Mouse (Mus musculus) erythroblast, embryonic 14.5 days (primary cell): ENCODE data around the gene Slc35e2. TPM values are rescaled to one million over a fixed set of nuclear protein-coding genes. Genes with fewer than 3 reads are reported as not detected.
"Not testable (repeated sequence)": the region's sequence is repeated elsewhere in the genome, so short reads cannot be mapped to it uniquely, and the experiment has no call there.

Experiments used
- H3K27me3 ChIP-seq: 2 replicates; pipeline ENCODE4 v1.6.1; 2012; ENCODE audit warnings: inconsistent platforms; ENCODE audit not compliant: control insufficient read depth
- H3K36me3 ChIP-seq: 2 replicates; pipeline ENCODE4 v1.6.1; 2012; ENCODE audit warnings: mild to moderate bottlenecking, inconsistent platforms; ENCODE audit not compliant: control insufficient read depth
- H3K4me1 ChIP-seq: 2 replicates; pipeline ENCODE4 v1.6.1; 2012; ENCODE audit warnings: inconsistent platforms; ENCODE audit not compliant: control insufficient read depth
- H3K4me3 ChIP-seq: replicated peaks from 2 replicates; pipeline ENCODE3; 2012; ENCODE audit warnings: moderate library complexity, mild to moderate bottlenecking, inconsistent platforms
- H3K9me3 ChIP-seq: 2 replicates; pipeline ENCODE4 v1.6.1; 2012; ENCODE audit warnings: low read length, inconsistent platforms, mixed read lengths; ENCODE audit not compliant: control insufficient read depth
- GATA1 ChIP-seq: IDR thresholded peaks from 2 replicates; pipeline ENCODE4 v1.6.1; 2012; ENCODE audit warnings: low read length, inconsistent platforms, mixed read lengths
- TAL1 ChIP-seq: IDR thresholded peaks from 3 replicates; pipeline ENCODE4 v1.6.1; 2012; ENCODE audit warnings: low read length, inconsistent platforms, mixed read lengths
- polyA plus RNA-seq: library from polyadenylated mRNA; stranded (reverse); fragments of >175 nt; gene quantifications from 2 replicates; pipeline ENCODE4 v1.2.3, GENCODE M21; 2012

The Slc35e2 gene
- polyA plus RNA-seq, 1 experiment: 0.09 TPM

DNA sequence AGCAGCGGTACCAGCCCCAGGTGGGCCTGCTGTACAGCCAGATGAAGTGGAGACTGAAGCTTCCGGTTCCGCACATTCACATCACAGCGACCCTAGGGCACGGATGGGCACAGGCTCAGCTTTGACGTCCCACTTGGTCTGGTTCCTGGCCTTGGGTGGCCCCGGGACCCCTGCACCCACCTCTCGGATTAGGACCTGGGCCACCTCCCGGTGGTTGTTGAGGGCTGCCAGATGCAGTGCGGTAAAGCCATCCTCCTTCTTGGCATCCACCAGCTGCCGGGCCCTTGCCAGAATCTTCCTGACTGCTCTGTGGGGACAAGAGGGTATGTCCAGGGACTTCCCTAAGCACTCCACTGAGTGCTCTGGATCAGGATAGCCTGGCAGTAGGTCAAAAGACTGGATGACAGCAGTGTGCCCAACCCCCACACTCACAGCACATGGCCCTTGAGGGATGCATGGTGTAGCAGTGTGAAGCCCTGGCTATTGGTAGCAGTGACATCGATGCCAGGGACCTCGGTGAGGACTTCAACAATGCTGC lies 55.1 kb downstream of the Slc35e2 start:
- Histone ChIP-seq H3K4me1 (peaks cover 19% of the 10 kb centered on the region), H3K9me3 (peaks cover 11% of the 10 kb centered on the region), H3K27me3 (peaks cover 54% of the 10 kb centered on the region), H3K36me3 (peaks cover 10% of the 10 kb centered on the region), H3K4me3 (no peak overlapping the region)
- TF ChIP-seq GATA1: no peak
- no peak for TF ChIP-seq TAL1

DNA sequence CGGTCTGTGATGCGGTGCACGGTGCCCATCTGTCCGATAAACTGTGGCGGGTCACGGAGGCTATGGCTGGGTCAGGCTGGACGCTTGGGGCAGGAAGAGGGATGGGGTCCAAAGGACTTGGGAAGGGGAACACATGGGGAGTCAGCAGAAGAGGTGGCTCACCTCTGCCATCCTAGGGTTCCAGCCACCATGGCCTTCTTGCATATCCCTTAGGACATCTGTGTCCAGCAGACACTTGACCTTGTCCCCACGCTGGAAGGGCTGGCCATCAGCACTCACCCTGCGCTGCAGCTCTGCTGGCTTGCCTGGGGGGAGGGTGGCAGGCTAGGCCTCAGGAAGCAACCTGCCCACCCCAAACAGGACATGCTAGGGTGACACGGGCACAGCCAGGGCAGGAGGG lies 57.7 kb downstream of the Slc35e2 start:
- Histone ChIP-seq H3K36me3 (peaks cover 3% of the 10 kb centered on the region; the same call in 1 of the 2 replicates), H3K4me3 (no peak overlapping the region), H3K9me3 (peaks cover 1% of the 10 kb centered on the region), H3K4me1 (peaks cover 17% of the 10 kb centered on the region), H3K27me3 (peaks cover 27% of the 10 kb centered on the region)
- TF ChIP-seq TAL1 (no peak), GATA1 (no peak)

GRCm38 (mm10) chr4:155660641-155661040 lies 59.4 kb downstream of the Slc35e2 start:
- Histone ChIP-seq H3K4me1 (peaks cover 4% of the 10 kb centered on the region), H3K9me3 (no peaks in the 10 kb centered on the region), H3K4me3 (no peak overlapping the region), H3K27me3 (peaks cover 10% of the 10 kb centered on the region), H3K36me3 (peaks cover 3% of the 10 kb centered on the region; the same call in 1 of the 2 replicates)
- no peak for TF ChIP-seq GATA1

DNA sequence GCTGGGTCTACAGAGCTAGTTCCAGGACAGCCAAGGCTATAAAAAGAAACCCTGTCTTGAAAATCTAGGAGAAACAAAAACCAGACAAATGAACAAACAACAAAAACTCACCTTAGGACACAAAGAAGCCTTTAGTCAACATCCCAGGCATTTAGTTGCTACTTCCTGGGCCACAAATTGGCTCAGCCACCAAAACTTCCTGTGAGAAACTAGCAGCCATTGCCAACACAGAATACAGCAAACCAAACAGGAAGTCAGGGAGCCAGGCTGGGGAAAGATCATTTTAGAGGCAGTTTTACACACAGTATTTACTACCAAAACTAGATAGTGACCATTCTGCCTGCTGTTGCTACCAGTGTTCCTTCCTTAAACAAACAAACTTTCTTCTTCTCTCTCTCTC lies 65.7 kb downstream of the Slc35e2 start:
- H3K4me1 ChIP-seq: peaks cover 22% of the 10 kb centered on the region
- H3K27me3 ChIP-seq: no peaks in the 10 kb centered on the region
- H3K9me3 ChIP-seq: no peaks in the 10 kb centered on the region
- no peak overlapping the region for H3K4me3 ChIP-seq
- no peak for TF ChIP-seq GATA1
- no peak for TF ChIP-seq TAL1
- H3K36me3 ChIP-seq: no peaks in the 10 kb centered on the region

- H3K4me1 ChIP-seq: peaks cover 18% of the 10 kb centered on the region
- H3K4me3 ChIP-seq: peak within 1 kb of the TSS; percentile 78
- H3K36me3 ChIP-seq: no peaks in the 10 kb centered on the region
- no peak for TF ChIP-seq GATA1
- TF ChIP-seq TAL1: no peak
- H3K27me3 ChIP-seq: no peaks in the 10 kb centered on the region; the same call in 1 of the 2 replicates
- no peaks in the 10 kb centered on the region for H3K9me3 ChIP-seq
Observed at GRCm38 (mm10) chr4:155668689-155669597, 67.7 kb downstream of the Slc35e2 start, which contains the start of gene Mib2. Mib2 (minus strand) TSS chr4:155669198.

DNA sequence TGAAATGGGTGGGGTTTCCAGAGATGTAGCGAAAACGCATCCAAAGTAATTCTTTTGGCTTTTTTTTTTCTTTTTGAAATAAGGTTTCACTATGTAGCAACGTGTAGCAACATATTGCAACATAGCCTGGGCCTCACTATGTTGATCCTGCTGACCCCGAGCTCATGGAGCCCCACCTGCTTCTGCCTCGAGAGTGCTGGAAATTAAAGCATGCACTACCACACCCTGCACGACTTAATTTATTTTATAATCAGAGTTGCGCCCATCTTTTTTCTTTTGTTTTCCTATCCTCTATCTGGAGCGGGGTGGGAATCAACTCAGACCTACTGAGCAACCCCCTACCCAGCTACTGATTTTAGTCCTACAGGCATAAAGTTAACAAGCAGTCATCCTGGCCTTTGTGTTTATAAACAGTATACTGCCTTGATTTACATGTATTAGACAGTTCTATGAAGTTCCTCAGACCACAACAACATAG lies 68.4 kb downstream of the Slc35e2 start:
- TF ChIP-seq TAL1: no peak
- no peak for TF ChIP-seq GATA1
- peak overlapping the region; percentile 78 for H3K4me3 ChIP-seq
- no peaks in the 10 kb centered on the region; the same call in 1 of the 2 replicates for H3K27me3 ChIP-seq
- H3K4me1 ChIP-seq: peaks cover 18% of the 10 kb centered on the region
- no peaks in the 10 kb centered on the region for H3K9me3 ChIP-seq
- H3K36me3 ChIP-seq: no peaks in the 10 kb centered on the region

DNA sequence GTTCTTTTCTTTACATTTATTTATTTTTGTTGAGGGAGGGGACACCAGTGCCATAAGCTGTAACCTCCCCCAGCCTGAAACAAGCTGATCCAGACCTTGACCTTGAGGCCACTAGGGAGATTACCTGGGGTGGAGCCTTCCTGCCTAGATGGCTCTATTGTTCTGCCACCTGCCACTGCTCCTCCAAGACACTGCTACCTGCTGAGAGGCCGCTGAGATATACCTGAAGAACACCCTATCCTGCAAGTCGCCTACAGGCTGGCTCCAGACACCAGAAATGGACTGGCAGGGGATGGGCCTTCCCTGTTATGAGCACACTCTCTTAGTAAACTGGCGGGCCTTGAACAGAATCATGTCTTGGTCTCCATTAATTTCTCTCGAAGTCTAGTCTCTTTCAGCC lies 69.0 kb downstream of the Slc35e2 start:
- not testable (repeated sequence) for H3K36me3 ChIP-seq, H3K9me3 ChIP-seq, H3K27me3 ChIP-seq
- Histone ChIP-seq H3K4me3 (peak overlapping the region; percentile 78), H3K4me1 (peaks cover 18% of the 10 kb centered on the region)

- H3K4me1 ChIP-seq: peaks cover 18% of the 10 kb centered on the region
- no peaks in the 10 kb centered on the region; the same call in 1 of the 2 replicates for H3K27me3 ChIP-seq
- H3K9me3 ChIP-seq: no peaks in the 10 kb centered on the region
- no peaks in the 10 kb centered on the region for H3K36me3 ChIP-seq
- H3K4me3 ChIP-seq: no peak overlapping the region
- TF ChIP-seq TAL1 (no peak), GATA1 (no peak)
Observed at GRCm38 (mm10) chr4:155672082-155672481, 70.9 kb downstream of the Slc35e2 start.

Other genes starting within 250 kb of the Slc35e2 start
- gene Prkcz, start 240.1 kb upstream of the Slc35e2 start, polyA plus RNA-seq: 0.02 and 0.04 TPM in 2 replicates
- gene Gabrd, start 203.3 kb upstream of the Slc35e2 start, polyA plus RNA-seq: not detected in 2 replicates
- not detected in 2 replicates for gene Cfap74, start 192.2 kb upstream of the Slc35e2 start, polyA plus RNA-seq
- not detected in 2 replicates for gene Tmem52, start 132.3 kb upstream of the Slc35e2 start, polyA plus RNA-seq
- gene Gnb1, start 110.1 kb upstream of the Slc35e2 start, polyA plus RNA-seq: 2.4 and 2.9 TPM in 2 replicates
- 1.0 and 1.9 TPM in 2 replicates for gene Nadk, start 39.0 kb upstream of the Slc35e2 start, polyA plus RNA-seq
- 5.0 and 6.4 TPM in 2 replicates for gene Cdk11b, start 23.4 kb downstream of the Slc35e2 start, polyA plus RNA-seq
- not detected in 2 replicates for gene Gm10563, start 44.0 kb downstream of the Slc35e2 start, polyA plus RNA-seq
- not detected in 2 replicates for gene Mmp23, start 52.0 kb downstream of the Slc35e2 start, polyA plus RNA-seq
- gene Mib2, start 67.8 kb downstream of the Slc35e2 start, polyA plus RNA-seq: 0.69 and 0.71 TPM in 2 replicates
- gene Fndc10, start 92.9 kb downstream of the Slc35e2 start, polyA plus RNA-seq: 0.02 TPM in 1 of 2 replicates, not detected in the other
- 0.83 and 1.1 TPM in 2 replicates for gene Ssu72, start 103.4 kb downstream of the Slc35e2 start, polyA plus RNA-seq
- gene Tmem240, start 133.4 kb downstream of the Slc35e2 start, polyA plus RNA-seq: 0.01 and 0.06 TPM in 2 replicates
- 1.0 and 1.1 TPM in 2 replicates for gene Atad3a, start 159.7 kb downstream of the Slc35e2 start, polyA plus RNA-seq
- 0.01 TPM in 1 of 2 replicates, not detected in the other for gene Vwa1, start 173.3 kb downstream of the Slc35e2 start, polyA plus RNA-seq
- gene Tmem88b, start 184.5 kb downstream of the Slc35e2 start, polyA plus RNA-seq: not detected in 2 replicates
- 0.10 TPM in 1 of 2 replicates, not detected in the other for gene Ankrd65, start 189.0 kb downstream of the Slc35e2 start, polyA plus RNA-seq
- 1.9 and 2.3 TPM in 2 replicates for gene Mrpl20, start 201.5 kb downstream of the Slc35e2 start, polyA plus RNA-seq
- 4.7 and 4.8 TPM in 2 replicates for gene Ccnl2, start 211.1 kb downstream of the Slc35e2 start, polyA plus RNA-seq
- gene Aurkaip1, start 229.9 kb downstream of the Slc35e2 start, polyA plus RNA-seq: 28.2 and 40.5 TPM in 2 replicates
- gene Mxra8, start 238.3 kb downstream of the Slc35e2 start, polyA plus RNA-seq: 0.11 TPM in 1 of 2 replicates, not detected in the other
- gene Dvl1, start 246.0 kb downstream of the Slc35e2 start, polyA plus RNA-seq: 8.1 and 8.2 TPM in 2 replicates